Mouse (Mus musculus) lung, postnatal 0 days (tissue): ENCODE measurements at regions not wholly inside any gene's neighbourhood (a gene's known extent, or its start where the extent isn't known, plus 50 kb on each side); places are given as distances from the start of the nearest gene placed in this dataset.

ENCODE experiments used
- CTCF ChIP-seq: IDR thresholded peaks from 2 replicates; pipeline ENCODE4 v1.5.1; 2016; ENCODE audit warnings: antibody characterized with exemption, mild to moderate bottlenecking
- EP300 ChIP-seq: IDR thresholded peaks from 2 replicates; pipeline ENCODE4 v1.6.1; 2016; ENCODE audit warnings: antibody characterized with exemption, mild to moderate bottlenecking, control low read depth

GRCm38 (mm10) chr12:99084144-99084543, 163.8 kb downstream of the Ttc8 start:
- peak; percentile 99 for TF ChIP-seq CTCF
- TF ChIP-seq EP300, result no peak
